Mouse (Mus musculus) A20 (cell line): ENCODE measurements at regions not wholly inside any gene's neighbourhood (a gene's known extent, or its start where the extent isn't known, plus 50 kb on each side); places are given as distances from the start of the nearest gene placed in this dataset.

Source experiments
- DNase-seq: peaks from one replicate; pipeline ENCODE4 v3.0.0-alpha.2; 2011; ENCODE audit warnings: low read depth, low spot score

DNA sequence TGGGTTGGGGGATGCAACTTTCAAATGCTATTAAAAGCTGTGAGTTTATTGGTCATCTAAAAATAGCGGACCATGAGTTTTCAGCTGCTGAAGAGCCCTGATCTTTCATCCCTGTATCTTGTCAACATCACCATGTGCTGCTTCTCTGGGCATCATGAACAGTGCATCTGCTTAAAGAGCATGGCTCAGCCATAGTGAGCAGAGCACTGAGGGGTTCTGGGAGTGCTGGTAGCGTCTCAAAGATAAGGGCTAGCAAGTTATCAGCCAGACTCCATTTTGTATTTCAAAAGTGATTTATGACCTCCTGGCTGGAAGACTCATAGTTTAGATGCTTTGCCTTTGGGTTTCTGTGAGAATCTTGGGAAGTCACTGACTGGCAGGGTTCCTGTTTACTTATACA is 173.5 kb upstream of the Itga4 start:
- no peak for DNase-seq

DNA sequence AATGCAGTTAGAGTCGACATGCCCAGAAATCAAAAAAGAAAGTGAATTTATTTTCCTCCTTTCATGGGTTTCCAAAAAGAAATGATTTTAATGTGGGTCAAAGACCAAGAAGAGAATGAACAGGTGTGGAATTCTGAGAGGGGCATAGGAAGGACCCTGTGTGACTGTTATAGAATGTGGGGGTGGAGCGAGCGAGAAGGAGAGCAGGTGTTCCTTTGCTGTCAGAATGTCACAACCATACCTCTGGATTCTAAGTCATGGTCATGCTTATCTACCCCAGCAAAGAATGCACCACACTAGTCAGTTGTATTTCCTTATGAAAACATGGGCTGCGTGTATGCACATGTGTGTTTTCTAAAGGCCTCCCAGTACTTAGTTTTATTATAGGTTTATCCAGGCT is 168.9 kb upstream of the Itga4 start:
- no peak for DNase-seq

DNA sequence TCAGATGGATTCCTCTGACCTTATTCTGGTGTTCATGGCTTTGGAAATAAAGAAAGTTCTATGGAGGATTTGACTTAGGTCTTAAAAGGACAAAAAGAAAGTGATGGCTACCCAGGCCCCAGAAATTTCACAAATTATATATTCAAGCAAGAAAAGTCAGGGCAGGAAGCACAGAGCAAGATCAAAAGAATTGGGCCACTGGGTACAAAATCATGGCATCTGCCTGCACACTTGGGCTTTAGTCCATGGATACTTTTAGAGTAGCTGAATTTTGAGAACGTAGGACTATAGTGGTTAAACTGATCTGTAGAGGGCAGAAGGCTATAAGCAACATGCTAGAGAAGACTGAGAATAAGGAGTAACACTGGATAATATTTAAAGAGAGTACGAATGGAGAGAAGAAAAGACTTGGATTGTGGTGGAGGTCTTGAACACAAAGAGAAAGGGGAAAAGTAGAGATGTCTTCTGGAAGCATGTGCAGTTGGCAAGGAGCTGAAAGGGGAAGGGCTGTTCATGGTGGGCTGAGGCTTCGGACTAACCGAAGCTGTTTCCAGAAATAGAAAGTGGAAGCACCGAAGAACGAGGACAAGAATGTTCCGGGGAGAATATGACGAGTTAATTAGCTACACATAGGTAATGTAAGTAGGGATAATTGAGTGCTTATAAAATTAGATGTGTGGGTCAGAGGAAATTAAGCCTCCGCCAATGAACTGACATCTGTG is 168.2 kb upstream of the Itga4 start:
- no peak for DNase-seq

DNA sequence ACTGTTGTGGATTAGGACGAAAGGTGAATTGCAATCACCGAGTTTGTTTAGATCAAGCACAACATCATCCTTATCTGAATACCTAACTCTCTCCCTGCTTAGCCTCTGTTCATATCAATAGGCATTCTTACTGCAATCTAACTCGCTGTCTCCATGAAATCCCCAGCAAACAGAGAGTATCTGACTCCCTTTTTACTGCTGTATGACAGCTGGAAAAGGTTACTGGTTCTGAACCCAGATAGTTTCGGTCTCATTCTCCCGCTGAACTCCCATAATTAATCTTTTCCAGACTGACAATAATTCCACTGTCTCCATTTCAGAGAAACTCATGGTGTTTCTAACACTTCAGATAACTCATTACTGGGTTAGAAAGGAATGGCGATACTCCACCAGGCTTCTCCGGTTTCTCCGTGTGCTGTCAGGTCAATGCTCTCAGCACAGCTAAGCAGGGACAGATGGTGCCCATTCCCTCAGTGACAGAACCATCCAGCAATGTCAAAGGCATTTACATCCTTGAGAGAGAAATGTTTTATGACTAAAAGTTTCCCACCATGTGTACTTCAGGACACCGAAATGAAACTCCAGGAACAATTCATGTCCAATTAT is 167.5 kb upstream of the Itga4 start:
- no peak for DNase-seq

DNA sequence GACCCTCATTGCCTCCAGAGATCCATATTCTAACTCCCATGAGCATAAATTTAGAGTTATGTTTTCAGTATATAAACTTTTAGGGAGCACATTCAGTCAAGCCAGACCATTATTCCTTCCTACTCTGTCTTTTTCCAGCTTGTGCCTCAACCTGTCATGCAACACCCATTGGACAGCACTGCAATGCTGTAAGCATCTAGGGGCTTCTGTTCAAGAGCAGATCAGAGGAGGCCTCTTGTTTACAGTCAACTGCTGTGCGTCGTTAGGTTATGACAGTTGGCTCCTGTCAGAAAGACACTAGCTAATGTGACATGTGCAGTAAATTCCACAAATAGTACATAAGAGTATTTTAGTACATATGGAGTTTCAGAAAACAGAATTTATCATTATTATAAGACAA is 165.0 kb upstream of the Itga4 start:
- DNase-seq: no peak

DNA sequence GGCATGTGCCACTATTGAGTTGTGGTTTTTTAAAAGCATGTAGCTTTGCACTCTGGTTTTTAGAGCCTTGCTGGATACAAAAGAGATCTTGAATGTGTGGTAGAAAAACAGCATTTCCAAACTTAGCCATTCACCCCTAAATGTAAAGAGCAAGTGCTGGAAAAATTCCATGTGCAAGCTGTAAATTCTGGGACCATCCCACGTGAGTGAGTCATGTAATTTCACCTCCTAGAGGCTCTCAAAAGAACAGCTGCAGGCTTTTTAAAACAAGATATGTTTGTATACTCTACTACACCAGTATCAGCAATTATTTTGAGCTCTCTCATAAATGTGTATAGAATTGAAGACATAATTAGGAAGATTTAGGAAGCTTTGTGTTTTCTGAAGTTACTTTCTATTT is 160.9 kb upstream of the Itga4 start:
- DNase-seq: no peak

DNA sequence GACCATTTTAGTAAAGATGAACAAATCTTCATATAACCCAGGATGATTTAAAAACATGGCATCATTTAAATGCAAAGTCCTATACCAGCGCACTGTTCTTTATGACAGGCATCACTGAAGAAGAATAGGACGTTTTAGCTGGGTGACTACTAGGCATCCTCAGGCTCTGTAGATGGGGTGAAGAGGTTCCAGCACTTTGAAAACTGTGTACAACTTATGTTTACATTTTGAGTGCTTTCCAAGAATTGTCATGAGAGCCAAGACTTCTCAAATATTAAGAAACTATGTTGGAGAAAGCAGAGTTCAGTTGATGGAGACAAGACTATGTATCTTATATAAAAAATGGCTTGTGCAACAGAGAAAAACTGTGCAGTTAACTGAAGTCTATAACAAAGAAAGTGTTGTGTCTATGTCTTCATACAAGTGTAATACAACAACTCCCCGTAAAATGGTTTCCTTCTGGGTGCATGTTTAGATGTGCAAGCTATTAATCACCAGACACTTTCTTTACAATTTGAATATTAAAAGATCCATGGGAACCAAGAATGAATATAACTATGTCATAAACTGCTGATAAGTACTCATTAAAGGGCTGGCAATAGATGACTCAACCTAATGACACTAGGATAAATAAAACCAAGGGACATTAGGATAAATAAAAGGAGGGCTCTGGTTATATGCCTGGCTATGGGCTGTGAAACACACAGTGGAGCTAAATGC is 158.5 kb upstream of the Itga4 start:
- no peak for DNase-seq

DNA sequence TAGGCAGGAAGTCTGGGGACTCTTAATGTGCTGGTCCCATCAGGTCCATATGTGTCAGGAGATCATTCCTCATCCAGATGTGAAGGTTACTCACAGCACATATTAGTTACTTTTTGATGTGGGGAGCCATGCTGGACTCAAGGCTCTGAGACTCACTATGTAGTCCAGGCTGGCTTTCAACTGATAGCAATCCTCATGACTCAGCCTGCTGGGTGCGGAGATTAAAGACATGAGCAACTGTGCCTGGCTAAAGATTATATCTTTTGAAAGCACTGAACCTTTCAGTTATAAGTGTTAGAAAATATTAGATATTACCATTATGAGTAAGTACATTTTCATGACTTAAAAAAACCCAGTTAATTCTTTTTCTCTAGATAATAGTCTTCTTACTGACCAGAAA is 155.6 kb upstream of the Itga4 start:
- no peak for DNase-seq

DNA sequence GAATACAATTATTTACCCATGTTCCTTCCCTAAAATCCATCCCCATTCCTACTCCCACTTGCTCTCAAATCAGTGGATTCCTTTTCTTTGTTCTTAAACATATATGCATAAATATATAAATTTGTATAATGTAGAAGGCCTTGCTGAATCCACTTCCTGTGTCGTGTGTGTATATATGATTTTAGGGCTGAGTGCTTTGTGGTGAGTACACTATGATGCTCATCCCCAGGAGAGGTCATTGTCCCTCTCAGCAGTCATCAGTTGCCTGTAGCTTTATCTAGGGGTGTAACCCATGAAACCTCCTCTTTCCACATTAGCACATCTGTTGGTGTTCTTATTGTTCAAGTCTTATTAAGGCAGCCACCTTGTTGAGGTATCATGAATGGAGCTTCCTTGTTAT is 143.6 kb upstream of the Itga4 start:
- no peak for DNase-seq

DNA sequence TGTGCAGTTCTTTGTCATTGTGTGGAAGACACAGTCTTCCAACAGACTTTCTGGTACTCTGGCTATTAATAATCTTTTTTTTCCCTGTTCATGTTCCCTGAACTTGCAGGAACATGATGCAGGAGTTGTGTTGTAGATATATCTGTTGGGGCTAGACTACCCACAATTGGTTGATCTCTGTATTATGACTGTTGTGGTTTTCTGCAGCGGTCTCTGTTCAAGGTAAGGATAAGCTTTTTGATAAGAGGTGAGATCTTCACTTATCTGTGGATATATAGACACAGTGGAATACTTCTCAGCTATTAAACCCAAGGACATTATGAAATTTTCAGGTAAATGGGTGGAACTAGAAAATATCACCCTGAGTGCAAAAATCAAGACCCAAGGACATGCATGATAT is 143.2 kb upstream of the Itga4 start:
- no peak for DNase-seq

DNA sequence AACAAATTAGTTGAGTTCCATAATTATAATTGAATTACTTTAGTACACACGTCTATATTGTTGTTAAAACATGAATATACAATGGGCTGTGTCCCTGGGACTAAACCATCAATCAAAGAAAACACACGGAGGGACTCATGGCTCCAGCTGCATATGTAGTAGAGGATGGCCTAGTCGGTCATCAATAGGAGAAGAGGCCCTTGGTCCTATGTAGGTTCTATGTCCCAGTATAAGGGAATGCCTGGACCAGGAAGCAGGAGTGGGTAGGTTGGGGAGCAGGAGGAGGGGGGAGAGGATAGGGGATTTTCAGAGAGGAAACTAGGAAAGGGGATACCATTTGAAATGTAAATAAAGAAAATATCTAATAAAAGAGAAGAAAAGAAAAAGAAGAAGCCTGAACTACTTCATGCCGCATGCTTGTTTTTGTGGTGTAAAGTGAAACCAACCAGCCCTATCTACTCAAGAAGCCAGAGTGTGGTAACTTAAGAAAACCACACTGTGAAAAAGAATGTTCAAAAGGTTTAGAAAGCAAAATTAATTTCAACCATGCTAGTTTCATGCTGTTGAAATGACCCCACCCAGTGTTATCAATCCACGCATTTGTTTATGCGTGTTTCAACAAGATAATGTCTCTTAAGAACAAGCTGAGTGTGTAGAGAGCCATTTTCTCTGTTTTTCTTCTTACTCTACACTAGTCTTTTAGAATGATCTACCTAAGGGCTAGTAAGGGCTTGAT is 134.4 kb upstream of the Itga4 start:
- no peak for DNase-seq

DNA sequence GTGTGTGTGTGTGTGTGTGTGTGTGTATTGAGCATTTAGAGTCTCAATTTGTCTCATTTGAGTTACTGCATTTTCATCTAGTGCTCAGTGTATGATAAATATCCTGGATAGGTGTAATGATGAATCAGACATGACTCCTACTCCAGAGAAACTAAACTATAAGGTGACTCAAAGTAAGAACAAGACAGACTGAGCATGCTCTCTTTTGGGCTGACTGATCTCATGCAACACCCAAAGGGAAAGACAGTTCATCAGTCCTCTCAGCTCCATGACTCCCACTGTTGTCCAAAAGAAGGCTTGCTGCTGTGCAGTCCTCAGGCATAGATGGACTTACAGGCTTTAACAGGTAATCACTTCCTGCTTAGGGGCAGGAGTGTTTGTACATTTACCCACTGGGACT is 132.7 kb upstream of the Itga4 start:
- no peak for DNase-seq

DNA sequence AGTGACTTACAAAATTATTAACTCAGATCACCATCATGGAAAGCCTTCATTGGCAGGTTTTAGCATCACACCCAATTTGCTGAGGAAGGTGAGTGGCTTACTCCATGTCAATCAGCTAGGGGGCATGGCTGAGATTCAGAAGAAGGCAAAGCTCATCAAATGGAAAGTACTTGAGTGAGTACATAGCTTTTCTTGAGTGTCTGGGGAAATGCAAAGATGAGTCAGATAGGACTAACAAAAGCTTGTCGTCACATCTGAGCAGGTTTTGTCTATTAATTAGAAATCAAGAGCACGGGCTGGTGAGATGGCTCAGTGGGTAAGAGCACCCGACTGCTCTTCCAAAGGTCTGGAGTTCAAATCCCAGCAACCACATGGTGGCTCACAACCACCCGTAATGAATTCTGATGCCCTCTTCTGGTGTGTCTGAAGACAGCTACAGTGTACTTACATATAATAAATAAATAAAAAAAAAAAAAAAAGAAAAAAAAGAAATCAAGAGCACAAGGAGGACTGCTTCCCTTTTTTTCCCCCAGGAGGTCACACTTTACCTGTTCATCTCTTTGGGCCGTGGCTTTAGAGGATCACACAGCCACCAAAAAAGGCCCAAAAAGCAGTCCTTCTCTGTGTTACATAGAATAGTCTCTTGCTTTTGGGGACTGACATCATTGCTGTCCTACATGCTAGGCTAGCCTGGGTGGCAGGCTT is 130.8 kb upstream of the Itga4 start:
- peak; percentile 73 for DNase-seq

DNA sequence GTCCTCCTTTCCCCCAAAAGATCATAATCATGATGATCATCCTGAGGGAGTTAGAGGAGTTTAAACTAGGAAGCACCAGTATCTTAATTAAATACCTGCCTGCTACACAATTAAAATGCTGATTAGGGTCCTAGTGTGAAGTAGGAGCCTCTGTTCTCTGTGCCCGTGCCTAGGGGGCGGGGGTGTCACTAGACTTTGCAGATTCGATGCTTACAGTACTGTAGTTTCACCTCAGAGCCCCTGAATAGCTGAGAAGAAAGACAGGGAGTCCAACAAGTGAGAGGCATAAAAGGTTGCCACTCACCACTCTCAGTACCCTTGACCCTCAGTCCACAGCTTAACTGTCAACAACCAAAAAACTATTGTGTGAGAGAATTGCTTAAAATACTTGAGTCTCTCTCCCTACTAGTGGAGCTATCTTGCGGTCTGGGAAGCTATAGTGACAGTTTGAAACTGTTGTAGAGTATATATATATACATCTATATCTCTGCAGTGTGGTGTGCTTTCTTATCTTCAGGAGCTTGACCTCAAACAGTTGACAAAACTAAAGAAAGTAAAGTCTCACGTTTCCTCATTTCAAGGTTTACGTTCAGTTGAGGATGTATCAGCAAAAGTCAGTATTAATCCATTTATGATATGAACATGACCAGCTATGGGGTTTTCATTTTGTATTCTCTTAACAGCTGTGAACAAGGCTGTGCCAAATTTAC is 128.9 kb upstream of the Itga4 start:
- DNase-seq: no peak

DNA sequence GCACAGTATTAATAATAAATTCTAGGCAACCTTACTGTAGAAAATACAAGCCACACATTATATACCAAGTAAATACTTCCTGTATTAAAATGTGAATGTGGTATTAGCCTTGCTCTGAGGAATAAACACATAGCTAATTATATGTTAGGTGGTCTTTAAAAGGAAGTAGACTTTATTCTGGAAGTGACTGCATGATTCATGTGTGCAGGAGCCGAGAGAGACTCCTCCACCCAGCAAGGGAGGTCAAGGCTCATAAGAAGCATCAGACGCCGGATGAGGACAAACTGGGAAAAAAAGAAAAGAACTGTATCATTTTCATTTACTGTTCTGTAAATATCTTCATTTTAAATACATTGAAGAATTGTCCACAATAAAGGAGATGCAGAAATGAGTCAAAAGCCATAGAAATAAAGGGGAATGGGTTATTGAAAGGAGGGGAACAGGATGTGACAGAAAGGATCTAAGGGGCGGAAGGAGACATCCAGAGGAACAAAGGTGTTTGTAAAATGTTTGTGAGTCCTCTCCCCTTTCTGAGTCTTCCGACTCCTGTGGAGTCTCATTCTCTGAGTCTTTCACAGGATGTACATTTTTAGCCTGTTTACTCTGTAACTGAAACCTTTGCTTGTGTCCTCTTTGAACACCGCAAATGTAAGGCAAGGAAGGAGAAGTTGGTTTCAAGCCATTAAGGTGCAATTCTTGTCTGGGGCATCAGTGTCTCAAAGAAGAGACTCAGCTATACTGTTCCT is 128.1 kb upstream of the Itga4 start:
- DNase-seq: no peak

DNA sequence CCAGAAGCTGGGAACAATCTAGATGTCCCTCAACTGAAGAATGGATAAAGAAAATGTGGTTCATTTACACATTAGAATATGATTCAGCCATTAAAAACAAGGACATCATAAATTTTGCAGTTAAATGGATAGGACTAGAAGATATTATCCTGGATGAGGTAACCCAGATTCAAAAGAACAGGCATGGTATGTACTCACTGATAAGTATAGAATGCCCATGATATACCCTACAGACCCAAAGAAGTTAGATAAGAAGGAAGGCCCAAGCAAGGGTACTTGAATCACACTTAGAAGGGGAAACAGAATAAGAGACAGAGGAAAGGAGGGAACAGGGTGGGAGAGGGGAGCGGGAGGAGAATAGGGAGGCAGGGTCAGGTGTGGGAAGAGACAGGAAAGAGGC is 127.4 kb upstream of the Itga4 start:
- DNase-seq: no peak

DNA sequence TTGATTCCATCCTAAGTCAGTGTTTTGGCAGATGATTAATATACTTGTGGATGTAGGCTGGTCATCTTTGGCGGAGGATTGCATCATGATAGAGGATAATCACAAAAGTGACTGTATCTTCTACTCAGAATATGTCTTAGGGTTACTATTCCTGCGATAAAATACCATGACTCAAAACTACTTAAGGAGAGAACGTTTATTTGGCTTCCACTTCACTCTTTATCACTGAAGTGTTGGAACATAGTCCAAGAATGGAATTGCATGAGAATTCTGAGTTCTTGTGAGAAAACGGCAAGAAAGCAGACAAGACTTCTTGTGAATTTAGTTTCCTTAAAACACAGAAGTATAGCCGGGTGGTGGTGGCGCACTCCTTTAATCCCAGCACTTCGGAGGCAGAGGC is 124.6 kb upstream of the Itga4 start:
- DNase-seq: no peak

DNA sequence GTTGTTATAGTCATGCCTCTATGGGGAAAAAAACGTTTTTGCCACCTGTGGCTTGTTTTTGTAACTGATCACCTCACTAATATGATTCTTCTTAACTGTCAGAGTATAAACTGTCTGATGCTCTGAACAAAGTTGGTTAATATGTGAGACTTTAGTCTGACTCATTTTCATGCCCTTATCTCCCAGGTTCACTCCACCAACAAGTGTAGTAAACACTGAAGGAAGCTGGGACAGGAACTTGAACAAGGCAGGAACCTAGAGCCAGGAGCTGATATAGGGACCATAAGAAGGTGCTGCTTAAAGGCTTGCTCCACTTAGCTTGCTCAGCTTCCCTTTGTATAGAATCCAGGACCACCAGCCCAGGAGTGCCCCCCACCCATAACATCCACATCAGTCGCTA is 124.0 kb upstream of the Itga4 start:
- DNase-seq: peak; percentile 32

DNA sequence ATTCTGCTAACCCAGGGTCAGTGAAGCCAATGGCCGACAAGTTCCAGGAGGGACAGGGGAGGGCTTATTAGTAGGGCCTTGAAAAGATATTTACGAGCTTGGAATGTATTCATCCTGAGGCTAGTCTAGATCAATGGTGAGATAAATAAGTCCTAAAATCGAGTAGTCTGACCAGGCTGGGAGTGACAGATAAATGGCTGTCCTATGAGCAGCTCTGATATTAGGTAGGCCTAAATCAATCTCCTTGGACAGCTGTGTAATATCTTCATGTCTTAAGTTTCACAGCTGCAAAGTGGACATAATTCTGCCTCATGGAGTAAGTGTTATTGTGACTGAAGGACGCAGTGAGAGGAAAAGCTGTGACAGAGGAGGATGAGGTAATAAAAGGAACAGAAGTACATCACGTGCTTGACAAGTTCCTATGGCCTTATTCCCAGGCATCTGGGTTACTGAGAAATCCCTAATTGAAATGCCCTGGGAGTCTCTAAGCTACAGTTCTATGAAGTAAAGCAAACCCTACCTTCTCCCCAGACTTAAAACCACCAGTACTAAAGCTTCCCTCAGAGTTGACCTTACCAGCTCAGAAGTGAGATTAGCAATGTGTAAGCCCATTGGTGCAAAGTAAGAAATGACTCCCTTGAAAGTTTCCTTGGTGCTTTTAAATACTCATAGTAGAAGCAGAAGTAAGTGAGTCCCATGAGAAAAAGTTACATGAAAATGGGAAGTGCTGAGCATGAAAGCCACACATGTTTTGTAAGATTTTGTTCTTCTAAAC is 123.3 kb upstream of the Itga4 start:
- no peak for DNase-seq

DNA sequence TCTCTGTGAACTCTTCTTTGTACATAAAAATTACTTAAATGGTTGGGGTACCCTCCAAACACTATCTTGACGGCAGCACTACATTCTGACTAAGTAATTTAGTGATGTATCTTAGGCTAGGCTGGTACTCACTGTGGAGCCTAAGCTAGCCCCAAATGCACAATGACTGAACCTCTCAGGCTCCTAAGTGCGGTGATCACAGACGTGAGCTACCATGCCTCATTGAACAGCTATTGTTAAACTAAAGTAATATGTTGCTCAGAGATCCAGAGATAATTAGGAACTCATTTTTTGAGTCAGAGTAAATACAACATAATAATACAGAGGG is 122.7 kb upstream of the Itga4 start:
- DNase-seq: peak; percentile 84
